Mouse (Mus musculus): ENCODE measurements around the gene Ppm1f.
"Not testable (repeated sequence)": the region's sequence is repeated elsewhere in the genome, so short reads cannot be mapped to it uniquely, and the experiment has no call there.

The Ppm1f gene

GRCm38 (mm10) chr16:16896382-16897055 lies at the start of gene Ppm1f:
Ppm1f (plus strand) TSS chr16:16896469.
- DNase-seq, result peak; percentile 94 to 96

- DNase-seq, result no peak
Observed at GRCm38 (mm10) chr16:16849196-16849595, 47.1 kb upstream of the Ppm1f start.

- DNase-seq, result no peak
Observed at GRCm38 (mm10) chr16:16852411-16852810, 43.9 kb upstream of the Ppm1f start.

- DNase-seq, result peak; percentile 69 to 87
Observed at GRCm38 (mm10) chr16:16854836-16855235, 41.4 kb upstream of the Ppm1f start.

GRCm38 (mm10) chr16:16855541-16855940 lies 40.7 kb upstream of the Ppm1f start:
- no peak for DNase-seq

- not testable (repeated sequence) for DNase-seq
Observed at GRCm38 (mm10) chr16:16856054-16856453, 40.2 kb upstream of the Ppm1f start.

GRCm38 (mm10) chr16:16856731-16857476 lies 39.4 kb upstream of the Ppm1f start:
- DNase-seq, result no peak

- no peak for DNase-seq
Observed at GRCm38 (mm10) chr16:16862288-16862687, 34.0 kb upstream of the Ppm1f start.

- DNase-seq, result no peak
Observed at GRCm38 (mm10) chr16:16863978-16864377, 32.3 kb upstream of the Ppm1f start, which contains the start of gene Igll1. Igll1 (minus strand) TSS chr16:16863985.

- DNase-seq, result no peak
Observed at GRCm38 (mm10) chr16:16865217-16865616, 31.1 kb upstream of the Ppm1f start.

GRCm38 (mm10) chr16:16865696-16866561 lies 30.3 kb upstream of the Ppm1f start:
- DNase-seq, result peak; percentile 74 to 83

- DNase-seq, result no peak
Observed at GRCm38 (mm10) chr16:16870241-16870616, 26.0 kb upstream of the Ppm1f start.

GRCm38 (mm10) chr16:16870617-16871331 lies 25.5 kb upstream of the Ppm1f start, which contains the start of the genes Top3b and Vpreb1:
Top3b (plus strand) TSS chr16:16870736.
Vpreb1 (minus strand) TSS chr16:16870843.
- peak; percentile 90 to 92 for DNase-seq

- no peak for DNase-seq
Observed at GRCm38 (mm10) chr16:16879025-16879424, 17.2 kb upstream of the Ppm1f start.

- DNase-seq, result no peak
Observed at GRCm38 (mm10) chr16:16888341-16888740, 7.9 kb upstream of the Ppm1f start.

GRCm38 (mm10) chr16:16892366-16892765 lies 3.9 kb upstream of the Ppm1f start:
- no peak for DNase-seq

GRCm38 (mm10) chr16:16896015-16896381 lies 271 bp upstream of the Ppm1f start:
- no peak for DNase-seq

- peak in 1 of 2 experiments; percentile 17 for DNase-seq
Observed at GRCm38 (mm10) chr16:16897056-16897584, 851 bp downstream of the Ppm1f start.

GRCm38 (mm10) chr16:16902329-16902728 lies 6.1 kb downstream of the Ppm1f start:
- DNase-seq, result peak in 1 of 2 experiments; percentile 14

- DNase-seq, result no peak
Observed at GRCm38 (mm10) chr16:16903188-16903587, 6.9 kb downstream of the Ppm1f start.

- DNase-seq, result peak; percentile 87 to 92
Observed at GRCm38 (mm10) chr16:16907799-16908198, 11.5 kb downstream of the Ppm1f start.

All from kidney, postnatal 36 days (tissue).